Mouse (Mus musculus): ENCODE results near the gene Rnf38. TPM values are rescaled to one million over a fixed set of nuclear protein-coding genes. Genes with fewer than 3 reads are reported as not detected.

Rnf38 gene
- polyA plus RNA-seq, 1 experiment from 2014 or later = 28.7 TPM

- Histone ChIP-seq H3K36me3 (ENCODE audit: control insufficient read depth, insufficient read depth, low read length) (no peaks in the 10 kb centered on the region), H3K4me1 (ENCODE audit: control insufficient read depth, insufficient read depth, low read length) (peaks cover 13% of the 10 kb centered on the region), H3K27me3 (ENCODE audit: control insufficient read depth, insufficient read depth, low read length) (no peaks in the 10 kb centered on the region), H3K9me3 (replicated peaks; ENCODE audit: control insufficient read depth, low read length) (no peaks in the 10 kb centered on the region), H3K4me3 (ENCODE audit: low read depth, low read length) (peak overlapping the region; percentile 85), H3K27ac (ENCODE audit: low read depth, low read length) (peak overlapping the region; percentile 92), H3K9ac (ENCODE audit: low read depth, low read length) (peak overlapping the region; percentile 82), H3K4me2 (peak overlapping the region; percentile 95)
- peak; percentile 98 for ATAC-seq (replicated peaks; ENCODE audit: insufficient number of reproducible peaks, low FRiP score, low TSS enrichment)
- under 1% methylated on average over 56 of the region's 62 CpGs for WGBS (ENCODE audit: insufficient replicate concordance)
Observed at GRCm38 (mm10) chr4:44234004-44234866, 646 bp upstream of the Rnf38 start.

- Histone ChIP-seq H3K27me3 (ENCODE audit: control insufficient read depth, insufficient read depth, low read length) (no peaks in the 10 kb centered on the region), H3K9me3 (replicated peaks; ENCODE audit: control insufficient read depth, low read length) (no peaks in the 10 kb centered on the region), H3K4me2 (peak overlapping the region; percentile 95), H3K9ac (ENCODE audit: low read depth, low read length) (peak overlapping the region; percentile 82), H3K36me3 (ENCODE audit: control insufficient read depth, insufficient read depth, low read length) (no peaks in the 10 kb centered on the region), H3K4me1 (ENCODE audit: control insufficient read depth, insufficient read depth, low read length) (peaks cover 13% of the 10 kb centered on the region), H3K27ac (ENCODE audit: low read depth, low read length) (peak overlapping the region; percentile 92), H3K4me3 (ENCODE audit: low read depth, low read length) (peak overlapping the region; percentile 85)
- ATAC-seq (replicated peaks; ENCODE audit: insufficient number of reproducible peaks, low FRiP score, low TSS enrichment) = peak; percentile 47; the same call in 1 of the 2 replicates
- under 1% methylated on average over 43 of the region's 68 CpGs for WGBS (ENCODE audit: insufficient replicate concordance)
Observed at GRCm38 (mm10) chr4:44232771-44233712, 547 bp downstream of the Rnf38 start.

- no peak for ATAC-seq (replicated peaks; ENCODE audit: insufficient number of reproducible peaks, low FRiP score, low TSS enrichment)
- H3K27me3 ChIP-seq (ENCODE audit: control insufficient read depth, insufficient read depth, low read length) = no peaks in the 10 kb centered on the region
- H3K27ac ChIP-seq (ENCODE audit: low read depth, low read length) = no peak overlapping the region
- H3K4me3 ChIP-seq (ENCODE audit: low read depth, low read length) = no peak overlapping the region
- H3K9ac ChIP-seq (ENCODE audit: low read depth, low read length) = no peak overlapping the region
- no peaks in the 10 kb centered on the region for H3K4me1 ChIP-seq (ENCODE audit: control insufficient read depth, insufficient read depth, low read length)
- no peaks in the 10 kb centered on the region for H3K9me3 ChIP-seq (replicated peaks; ENCODE audit: control insufficient read depth, low read length)
- no peaks in the 10 kb centered on the region for H3K36me3 ChIP-seq (ENCODE audit: control insufficient read depth, insufficient read depth, low read length)
- 87% methylated on average over 10 of the region's 10 CpGs for WGBS (ENCODE audit: insufficient replicate concordance)
- H3K4me2 ChIP-seq = no peak overlapping the region
Observed at GRCm38 (mm10) chr4:44225128-44225527, 8.5 kb downstream of the Rnf38 start.

GRCm38 (mm10) chr4:44224141-44224540 lies 9.4 kb downstream of the Rnf38 start:
- Histone ChIP-seq H3K4me1 (ENCODE audit: control insufficient read depth, insufficient read depth, low read length) (no peaks in the 10 kb centered on the region), H3K9ac (ENCODE audit: low read depth, low read length) (no peak overlapping the region), H3K4me3 (ENCODE audit: low read depth, low read length) (no peak overlapping the region), H3K27ac (ENCODE audit: low read depth, low read length) (no peak overlapping the region), H3K4me2 (no peak overlapping the region), H3K36me3 (ENCODE audit: control insufficient read depth, insufficient read depth, low read length) (no peaks in the 10 kb centered on the region), H3K9me3 (replicated peaks; ENCODE audit: control insufficient read depth, low read length) (no peaks in the 10 kb centered on the region), H3K27me3 (ENCODE audit: control insufficient read depth, insufficient read depth, low read length) (no peaks in the 10 kb centered on the region)
- no peak for ATAC-seq (replicated peaks; ENCODE audit: insufficient number of reproducible peaks, low FRiP score, low TSS enrichment)
- 56% methylated on average over 9 of the region's 9 CpGs for WGBS (ENCODE audit: insufficient replicate concordance)

- Histone ChIP-seq H3K4me3 (ENCODE audit: low read depth, low read length) (no peak overlapping the region), H3K27ac (ENCODE audit: low read depth, low read length) (no peak overlapping the region), H3K4me2 (no peak overlapping the region), H3K9ac (ENCODE audit: low read depth, low read length) (no peak overlapping the region), H3K4me1 (ENCODE audit: control insufficient read depth, insufficient read depth, low read length) (no peaks in the 10 kb centered on the region), H3K9me3 (replicated peaks; ENCODE audit: control insufficient read depth, low read length) (no peaks in the 10 kb centered on the region), H3K27me3 (ENCODE audit: control insufficient read depth, insufficient read depth, low read length) (no peaks in the 10 kb centered on the region), H3K36me3 (ENCODE audit: control insufficient read depth, insufficient read depth, low read length) (no peaks in the 10 kb centered on the region)
- 70% methylated on average over 4 of the region's 4 CpGs for WGBS (ENCODE audit: insufficient replicate concordance)
- ATAC-seq (replicated peaks; ENCODE audit: insufficient number of reproducible peaks, low FRiP score, low TSS enrichment) = no peak
Observed at GRCm38 (mm10) chr4:44223444-44223843, 10.1 kb downstream of the Rnf38 start.

- H3K27ac ChIP-seq (ENCODE audit: low read depth, low read length) = no peak overlapping the region
- WGBS (ENCODE audit: insufficient replicate concordance) = 42% methylated on average over 10 of the region's 10 CpGs
- H3K9ac ChIP-seq (ENCODE audit: low read depth, low read length) = no peak overlapping the region
- no peaks in the 10 kb centered on the region for H3K36me3 ChIP-seq (ENCODE audit: control insufficient read depth, insufficient read depth, low read length)
- peaks cover 8% of the 10 kb centered on the region for H3K4me1 ChIP-seq (ENCODE audit: control insufficient read depth, insufficient read depth, low read length)
- no peak overlapping the region for H3K4me2 ChIP-seq
- no peaks in the 10 kb centered on the region for H3K27me3 ChIP-seq (ENCODE audit: control insufficient read depth, insufficient read depth, low read length)
- H3K9me3 ChIP-seq (replicated peaks; ENCODE audit: control insufficient read depth, low read length) = no peaks in the 10 kb centered on the region
- no peak for ATAC-seq (replicated peaks; ENCODE audit: insufficient number of reproducible peaks, low FRiP score, low TSS enrichment)
- H3K4me3 ChIP-seq (ENCODE audit: low read depth, low read length) = no peak overlapping the region
Observed at GRCm38 (mm10) chr4:44216797-44217442, 16.7 kb downstream of the Rnf38 start.

GRCm38 (mm10) chr4:44199968-44200367 lies 33.6 kb downstream of the Rnf38 start:
- no peak overlapping the region for H3K4me3 ChIP-seq (ENCODE audit: low read depth, low read length)
- no peak for ATAC-seq (replicated peaks; ENCODE audit: insufficient number of reproducible peaks, low FRiP score, low TSS enrichment)
- peaks cover 3% of the 10 kb centered on the region; the same call in 1 of the 2 replicates for H3K4me1 ChIP-seq (ENCODE audit: control insufficient read depth, insufficient read depth, low read length)

GRCm38 (mm10) chr4:44187431-44187830 lies 46.2 kb downstream of the Rnf38 start:
- Histone ChIP-seq H3K9me3 (replicated peaks; ENCODE audit: control insufficient read depth, low read length) (no peaks in the 10 kb centered on the region), H3K36me3 (ENCODE audit: control insufficient read depth, insufficient read depth, low read length) (no peaks in the 10 kb centered on the region), H3K27ac (ENCODE audit: low read depth, low read length) (no peak overlapping the region), H3K4me2 (no peak overlapping the region), H3K4me1 (ENCODE audit: control insufficient read depth, insufficient read depth, low read length) (no peaks in the 10 kb centered on the region), H3K27me3 (ENCODE audit: control insufficient read depth, insufficient read depth, low read length) (no peaks in the 10 kb centered on the region), H3K9ac (ENCODE audit: low read depth, low read length) (no peak overlapping the region), H3K4me3 (ENCODE audit: low read depth, low read length) (no peak overlapping the region)
- no peak for ATAC-seq (replicated peaks; ENCODE audit: insufficient number of reproducible peaks, low FRiP score, low TSS enrichment)
- WGBS (ENCODE audit: insufficient replicate concordance) = 82% methylated on average over 10 of the region's 10 CpGs

More at GRCm38 (mm10) chr4:44199968-44200367, 33.6 kb downstream of the Rnf38 start:
- Histone ChIP-seq H3K9me3 (replicated peaks; ENCODE audit: control insufficient read depth, low read length) (no peaks in the 10 kb centered on the region), H3K36me3 (ENCODE audit: control insufficient read depth, insufficient read depth, low read length) (no peaks in the 10 kb centered on the region), H3K4me2 (no peak overlapping the region), H3K27ac (ENCODE audit: low read depth, low read length) (no peak overlapping the region), H3K27me3 (ENCODE audit: control insufficient read depth, insufficient read depth, low read length) (no peaks in the 10 kb centered on the region), H3K9ac (ENCODE audit: low read depth, low read length) (no peak overlapping the region)
- WGBS (ENCODE audit: insufficient replicate concordance) = 46% methylated on average over 1 of the region's 1 CpGs

Data from heart, embryonic 11.5 days (tissue).